Mouse (Mus musculus): ENCODE data around the gene Rimklb.

DNA sequence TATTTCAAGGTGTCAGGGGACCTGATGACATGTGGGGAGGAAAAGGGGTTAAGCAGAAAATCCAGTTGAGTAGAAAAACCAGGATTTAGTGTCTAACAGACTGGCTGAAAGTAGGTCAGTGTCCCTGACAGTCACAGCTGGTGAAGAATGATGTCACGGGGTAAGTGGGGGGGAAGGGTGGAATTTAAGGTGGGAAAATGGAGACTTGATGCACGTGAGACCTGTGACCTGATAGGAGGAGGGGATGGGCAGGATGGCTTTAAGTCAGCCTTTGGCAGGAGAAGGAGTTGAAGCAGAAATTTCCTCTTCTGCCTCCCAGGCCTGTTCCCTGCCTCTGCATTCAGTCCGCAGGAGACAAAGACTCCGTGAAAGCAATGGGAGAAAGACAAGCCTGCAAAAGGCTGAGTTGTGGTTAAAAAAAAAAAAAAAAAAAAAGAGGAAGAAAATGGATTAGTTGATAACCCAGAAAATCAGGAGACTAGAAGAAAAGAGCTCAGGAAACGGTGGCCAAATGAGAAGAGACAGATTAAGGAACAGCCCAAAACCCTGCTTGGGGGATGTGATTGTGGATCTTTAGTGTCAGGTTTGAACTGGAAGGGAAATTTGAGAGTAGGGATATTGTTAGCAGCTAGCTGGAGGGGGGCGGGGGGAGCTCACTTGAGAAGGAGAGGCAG is 4.6 kb downstream of the Rimklb start:
- TF ChIP-seq POLR2A (IDR thresholded peaks at IDR 0.05; ENCODE audit: low read depth, low read length) (no peak), CTCF (conservative IDR thresholded peaks at IDR 0.05; ENCODE audit: insufficient read depth, insufficient read length, low read depth, low read length) (no peak)
